Mouse (Mus musculus) forebrain, postnatal 0 days (tissue): ENCODE data around the gene Nup153. TPM values are rescaled to one million over a fixed set of nuclear protein-coding genes. Genes with fewer than 3 reads are reported as not detected.
A peak's percentile ranks its signal among the peaks of the same experiment; 100 is the strongest.

Source experiments
- ATAC-seq: fragments of 200-750 bp; cut with Nextera tagmentation; 2 replicates; pipeline ENCODE4 v1.8.0; 2017; ENCODE audit warnings: mild to moderate bottlenecking, moderate library complexity
- DNase-seq: peaks from one replicate; pipeline ENCODE4 v3.0.0-alpha.2; 2015
- H3K27ac ChIP-seq: fragments of 300-500 bp; sonication (generic); 2 replicates; pipeline ENCODE4 v1.5.1; 2014; ENCODE audit warnings: low read depth, mild to moderate bottlenecking, antibody characterized with exemption, low read length, moderate library complexity, mixed read lengths
- H3K27me3 ChIP-seq: fragments of 300-500 bp; sonication (generic); 2 replicates; pipeline ENCODE4 v1.6.1; 2014; ENCODE audit warnings: mild to moderate bottlenecking, low read length, mixed read lengths; ENCODE audit not compliant: insufficient read depth
- H3K36me3 ChIP-seq: fragments of 300-500 bp; sonication (generic); 2 replicates; pipeline ENCODE4 v1.6.1; 2014; ENCODE audit warnings: mild to moderate bottlenecking, moderate library complexity; ENCODE audit not compliant: insufficient read depth
- H3K4me1 ChIP-seq: fragments of 300-500 bp; sonication (generic); 2 replicates; pipeline ENCODE4 v1.6.1; 2014; ENCODE audit warnings: antibody characterized with exemption; ENCODE audit not compliant: insufficient read depth
- H3K4me2 ChIP-seq: fragments of 300-500 bp; sonication (generic); 2 replicates; pipeline ENCODE4 v1.6.1; 2014; ENCODE audit warnings: low read depth, mild to moderate bottlenecking, moderate library complexity
- H3K4me3 ChIP-seq: fragments of 300-500 bp; sonication (generic); 2 replicates; pipeline ENCODE4 v1.5.1; 2014; ENCODE audit warnings: low read depth, low read length, mixed read lengths
- H3K9ac ChIP-seq: fragments of 300-500 bp; sonication (generic); 2 replicates; pipeline ENCODE4 v1.6.1; 2014; ENCODE audit warnings: mild to moderate bottlenecking
- H3K9me3 ChIP-seq: fragments of 300-500 bp; sonication (generic); 2 replicates; pipeline ENCODE4 v1.6.1; 2016; ENCODE audit warnings: low read length
- CTCF ChIP-seq: sonication (generic); IDR thresholded peaks from 2 replicates; pipeline ENCODE4 v1.5.1; 2016; ENCODE audit warnings: antibody characterized with exemption, control low read depth, low read depth
- WGBS: fragments of 180-500 bp; shearing (Covaris S2); extraction: QIAGEN DNeasy Blood & Tissue Kit; methylation state at CpG from one replicate; pipeline ENCODE4 v1.1.7; 2014; 5-methylcytosine and 5-hydroxymethylcytosine counted together
- polyA plus RNA-seq: library from polyadenylated mRNA; unstranded; fragments of >200 nt; fragmentation: Nextera tagmentation; extraction: Ambion mirVana; gene quantifications from 2 replicates; pipeline ENCODE4 v1.2.1, GENCODE M21; 2015
- total RNA-seq: library from RNA; depleted of rRNA; stranded (reverse); fragments of >200 nt; gene quantifications from 2 replicates; pipeline ENCODE4 v1.2.3, GENCODE M21; 2014

The Nup153 gene
- total and polyA plus RNA-seq, 2 experiments from 2014 or later = 11.5 to 62.4 TPM

- Histone ChIP-seq H3K9ac (no peak overlapping the region), H3K36me3 (no peaks in the 10 kb centered on the region), H3K9me3 (no peaks in the 10 kb centered on the region), H3K4me1 (no peaks in the 10 kb centered on the region), H3K27ac (no peak overlapping the region), H3K4me2 (no peak overlapping the region), H3K27me3 (no peaks in the 10 kb centered on the region), H3K4me3 (no peak overlapping the region)
- 78% methylated on average over 8 of the region's 8 CpGs for WGBS
- DNase-seq = no peak
- no peak for TF ChIP-seq CTCF
- no peak for ATAC-seq
Measured at GRCm38 (mm10) chr13:46743821-46744220, 16.1 kb upstream of the Nup153 start.

GRCm38 (mm10) chr13:46742367-46742766 lies 14.6 kb upstream of the Nup153 start:
- no peaks in the 10 kb centered on the region for H3K9me3 ChIP-seq
- H3K4me1 ChIP-seq = no peaks in the 10 kb centered on the region
- H3K9ac ChIP-seq = no peak overlapping the region
- WGBS = 69% methylated on average over 2 of the region's 2 CpGs
- ATAC-seq (no peak), DNase-seq (no peak)
- H3K27ac ChIP-seq = no peak overlapping the region
- no peaks in the 10 kb centered on the region for H3K36me3 ChIP-seq
- no peaks in the 10 kb centered on the region for H3K27me3 ChIP-seq
- no peak for TF ChIP-seq CTCF
- H3K4me2 ChIP-seq = no peak overlapping the region
- no peak overlapping the region for H3K4me3 ChIP-seq

- no peak for DNase-seq
- no peak for TF ChIP-seq CTCF
- Histone ChIP-seq H3K27me3 (no peaks in the 10 kb centered on the region), H3K36me3 (no peaks in the 10 kb centered on the region), H3K27ac (no peak overlapping the region), H3K4me3 (no peak overlapping the region), H3K4me1 (peaks cover 10% of the 10 kb centered on the region; the same call in 1 of the 2 replicates), H3K9me3 (no peaks in the 10 kb centered on the region), H3K9ac (no peak overlapping the region), H3K4me2 (no peak overlapping the region)
- 64% methylated on average over 7 of the region's 7 CpGs for WGBS
- no peak for ATAC-seq
Measured at GRCm38 (mm10) chr13:46739426-46739825, 11.7 kb upstream of the Nup153 start.

- WGBS = 85% methylated on average over 4 of the region's 4 CpGs
- no peak for ATAC-seq
Measured at GRCm38 (mm10) chr13:46737482-46737881, 9.7 kb upstream of the Nup153 start.

GRCm38 (mm10) chr13:46736479-46736865 lies 8.7 kb upstream of the Nup153 start:
- H3K9me3 ChIP-seq = no peaks in the 10 kb centered on the region
- H3K4me3 ChIP-seq = peak overlapping the region; percentile 36
- H3K27ac ChIP-seq = no peak overlapping the region
- H3K4me2 ChIP-seq = peak overlapping the region; percentile 61
- WGBS = 4% methylated on average over 12 of the region's 12 CpGs
- ATAC-seq (no peak), DNase-seq (no peak)
- peaks cover 10% of the 10 kb centered on the region; the same call in 1 of the 2 replicates for H3K4me1 ChIP-seq
- H3K9ac ChIP-seq = no peak overlapping the region
- no peaks in the 10 kb centered on the region for H3K36me3 ChIP-seq
- TF ChIP-seq CTCF = no peak
- H3K27me3 ChIP-seq = no peaks in the 10 kb centered on the region

More at GRCm38 (mm10) chr13:46737482-46737881, 9.7 kb upstream of the Nup153 start:
- H3K9ac ChIP-seq = no peak overlapping the region
- no peak for TF ChIP-seq CTCF
- no peak overlapping the region for H3K4me3 ChIP-seq
- no peaks in the 10 kb centered on the region for H3K9me3 ChIP-seq
- no peaks in the 10 kb centered on the region for H3K36me3 ChIP-seq
- no peaks in the 10 kb centered on the region for H3K27me3 ChIP-seq
- no peak overlapping the region for H3K4me2 ChIP-seq
- peaks cover 10% of the 10 kb centered on the region; the same call in 1 of the 2 replicates for H3K4me1 ChIP-seq
- H3K27ac ChIP-seq = no peak overlapping the region
- no peak for DNase-seq

- Histone ChIP-seq H3K9ac (peak overlapping the region; percentile 22; the same call in 1 of the 2 replicates), H3K4me3 (peak overlapping the region; percentile 36), H3K36me3 (no peaks in the 10 kb centered on the region), H3K27me3 (no peaks in the 10 kb centered on the region), H3K4me1 (peaks cover 10% of the 10 kb centered on the region; the same call in 1 of the 2 replicates), H3K27ac (no peak overlapping the region), H3K9me3 (no peaks in the 10 kb centered on the region), H3K4me2 (peak overlapping the region; percentile 61)
- TF ChIP-seq CTCF = no peak; the same call in 1 of the 2 replicates
- whole genome bisulfite sequencing = 2% methylated on average over 20 of the region's 20 CpGs
- peak; percentile 33 for DNase-seq
- ATAC-seq = 0 out of 2 replicates have a peak, but pooled peaks have one; percentile 43
Measured at GRCm38 (mm10) chr13:46735808-46736478, 8.2 kb upstream of the Nup153 start.

- peak overlapping the region; percentile 36 for H3K4me3 ChIP-seq
Measured at GRCm38 (mm10) chr13:46735219-46735807, 7.6 kb upstream of the Nup153 start.

More at GRCm38 (mm10) chr13:46735219-46735807, 7.6 kb upstream of the Nup153 start:
- Histone ChIP-seq H3K9me3 (no peaks in the 10 kb centered on the region), H3K4me2 (peak overlapping the region; percentile 61), H3K36me3 (no peaks in the 10 kb centered on the region), H3K4me1 (peaks cover 10% of the 10 kb centered on the region; the same call in 1 of the 2 replicates), H3K9ac (0 out of 2 replicates have a peak overlapping the region, but pooled peaks have one; percentile 22), H3K27ac (no peak overlapping the region), H3K27me3 (no peaks in the 10 kb centered on the region)
- ATAC-seq = no peak
- TF ChIP-seq CTCF = no peak
- 43% methylated on average over 11 of the region's 11 CpGs for WGBS
- DNase-seq = no peak
